Mouse (Mus musculus) myocyte (in vitro differentiated cells): ENCODE results near the gene Tmem191c. TPM values are rescaled to one million over a fixed set of nuclear protein-coding genes. Genes with fewer than 3 reads are reported as not detected.

ENCODE experiments used
- H3K27me3 ChIP-seq: one replicate; pipeline ENCODE4 v1.6.1; 2011; ENCODE audit not compliant: control insufficient read depth, insufficient read depth, insufficient read length
- H3K36me3 ChIP-seq: one replicate; pipeline ENCODE4 v1.6.1; 2011; ENCODE audit not compliant: control insufficient read depth, insufficient read depth
- H3K4me2 ChIP-seq: one replicate; pipeline ENCODE4 v1.6.1; 2011; ENCODE audit warnings: low read depth, control low read depth
- H3K4me3 ChIP-seq: one replicate; pipeline ENCODE4 v1.5.1; 2011; ENCODE audit warnings: mild to moderate bottlenecking, control low read depth, moderate library complexity
- H3K79me2 ChIP-seq: one replicate; pipeline ENCODE4 v1.6.1; 2011; ENCODE audit not compliant: control insufficient read depth, insufficient read depth
- H3ac ChIP-seq: one replicate; pipeline ENCODE4 v1.6.1; 2011; ENCODE audit not compliant: control insufficient read depth, insufficient read length
- CEBPB ChIP-seq: IDR thresholded peaks from 2 replicates; pipeline ENCODE4 v1.6.1; 2011; ENCODE audit warnings: mild to moderate bottlenecking, moderate library complexity; ENCODE audit not compliant: poor library complexity, insufficient read depth, severe bottlenecking
- E2F4 ChIP-seq: IDR thresholded peaks from one replicate; pipeline ENCODE4 v1.6.1; 2011; ENCODE audit warnings: mild to moderate bottlenecking, control low read depth, moderate library complexity; ENCODE audit not compliant: insufficient read depth
- MAX ChIP-seq: IDR thresholded peaks from one replicate; pipeline ENCODE4 v1.6.1; 2011; ENCODE audit warnings: low read depth, mild to moderate bottlenecking, control low read depth
- MYOD1 ChIP-seq, 3 experiments: IDR thresholded peaks; one replicate each; pipeline ENCODE4 v1.6.1; 2011; ENCODE audit warnings: control low read depth in 2 of 3, low read depth in 2 of 3, mild to moderate bottlenecking in 2 of 3, moderate library complexity in 1 of 3; ENCODE audit not compliant: insufficient read length in 2 of 3, control insufficient read depth in 1 of 3
- MYOG ChIP-seq, 3 experiments: IDR thresholded peaks; one replicate each; pipeline ENCODE4 v1.6.1; 2011; ENCODE audit warnings: control low read depth in 2 of 3, low read depth in 2 of 3, mild to moderate bottlenecking in 2 of 3; ENCODE audit not compliant: insufficient read length in 2 of 3, control insufficient read depth in 1 of 3, insufficient read depth in 1 of 3
- POLR2A ChIP-seq: IDR thresholded peaks from one replicate; pipeline ENCODE4 v1.6.1; 2011; ENCODE audit warnings: low read depth, mild to moderate bottlenecking, control low read depth, moderate library complexity; ENCODE audit not compliant: insufficient read length
- POLR2AphosphoS2 ChIP-seq: IDR thresholded peaks from one replicate; pipeline ENCODE4 v1.6.1; 2011; ENCODE audit warnings: low read depth, control low read depth; ENCODE audit not compliant: insufficient read length
- REST ChIP-seq: IDR thresholded peaks from one replicate; pipeline ENCODE4 v1.6.1; 2011; ENCODE audit warnings: mild to moderate bottlenecking, control low read depth, moderate library complexity; ENCODE audit not compliant: insufficient read depth, insufficient read length
- SRF ChIP-seq: IDR thresholded peaks from one replicate; pipeline ENCODE4 v1.6.1; 2011; ENCODE audit warnings: low read depth; ENCODE audit not compliant: control insufficient read depth, insufficient read length
- TCF12 ChIP-seq: IDR thresholded peaks from one replicate; pipeline ENCODE4 v1.6.1; 2011; ENCODE audit warnings: mild to moderate bottlenecking, control low read depth; ENCODE audit not compliant: poor library complexity, insufficient read depth, severe bottlenecking
- TCF3 ChIP-seq: IDR thresholded peaks from one replicate; pipeline ENCODE4 v1.6.1; 2011; ENCODE audit warnings: low read depth, control low read depth; ENCODE audit not compliant: insufficient read length
- USF1 ChIP-seq: IDR thresholded peaks from one replicate; pipeline ENCODE4 v1.6.1; 2011; ENCODE audit warnings: low read depth, mild to moderate bottlenecking, control low read depth, moderate library complexity
- polyA plus RNA-seq: library from polyadenylated mRNA; unstranded; fragments of >200 nt; fragmentation: generic; extraction: Trizol; gene quantifications from one replicate; pipeline ENCODE4 v1.2.1, GENCODE M21; 2012; ENCODE audit warnings: missing spikeins

The Tmem191c gene
- polyA plus RNA-seq, 1 experiment: 2.7 TPM

DNA sequence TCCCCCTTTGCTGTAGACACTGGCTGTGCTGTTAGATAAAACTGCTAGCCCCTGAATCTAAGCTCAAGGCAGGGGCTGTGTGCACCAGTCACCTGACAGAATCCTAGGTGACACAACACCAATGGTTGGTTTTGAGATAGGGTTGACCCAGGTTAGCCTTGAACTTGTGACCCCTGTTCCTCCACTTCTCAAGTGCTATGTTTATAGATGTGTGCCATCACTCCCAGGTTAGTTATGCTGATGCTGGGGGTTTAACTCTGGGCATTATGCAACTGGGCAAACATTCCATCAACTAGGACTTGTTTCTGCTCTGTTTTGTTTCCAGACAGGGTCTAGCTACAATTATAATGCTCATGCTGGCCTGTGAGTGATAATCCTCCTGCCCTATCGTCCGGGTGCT is 11.2 kb downstream of the Tmem191c start:
- Histone ChIP-seq H3K36me3 (peaks cover 16% of the 10 kb centered on the region), H3K27me3 (no peaks in the 10 kb centered on the region), H3K4me2 (no peak overlapping the region), H3K79me2 (no peaks in the 10 kb centered on the region), H3ac (no peak overlapping the region), H3K4me3 (no peak overlapping the region)
- no peak for TF ChIP-seq POLR2AphosphoS2
- no peak for TF ChIP-seq USF1
- no peak for TF ChIP-seq CEBPB
- TF ChIP-seq MYOG (IDR thresholded peaks at IDR 0.05; ENCODE audit: control insufficient read depth in 1 of 3, insufficient read depth in 1 of 3, insufficient read length in 2 of 3, low read depth in 2 of 3): no peak
- TF ChIP-seq TCF3: no peak
- no peak for TF ChIP-seq REST
- no peak for TF ChIP-seq POLR2A
- TF ChIP-seq MYOD1 (IDR thresholded peaks at IDR 0.05; ENCODE audit: control insufficient read depth in 1 of 3, insufficient read length in 2 of 3, low read depth in 2 of 3): no peak
- no peak for TF ChIP-seq SRF
- TF ChIP-seq MAX: no peak
- no peak for TF ChIP-seq TCF12
- TF ChIP-seq E2F4: no peak

DNA sequence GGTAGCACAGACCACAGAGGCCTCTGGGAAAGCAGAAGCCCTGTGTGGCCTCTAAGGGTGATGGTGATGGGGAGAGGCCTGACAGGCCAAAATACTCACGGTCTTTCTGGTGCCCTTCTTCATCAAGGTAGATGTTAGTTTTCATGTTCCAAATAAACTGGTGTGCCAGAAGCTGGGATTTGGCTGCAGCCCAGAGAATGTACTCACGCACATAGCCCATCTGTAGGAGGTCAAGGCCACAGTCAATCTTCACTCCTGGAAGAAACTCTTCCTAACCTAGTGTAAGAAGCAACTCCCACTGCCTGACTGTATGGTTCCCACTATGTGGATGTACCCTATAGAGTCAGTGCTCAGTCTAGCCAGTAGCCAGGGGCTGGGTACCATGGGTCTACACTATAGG is 15.1 kb downstream of the Tmem191c start:
- Histone ChIP-seq H3K79me2 (no peaks in the 10 kb centered on the region), H3K36me3 (peaks cover 17% of the 10 kb centered on the region), H3K4me2 (no peak overlapping the region), H3ac (no peak overlapping the region), H3K27me3 (no peaks in the 10 kb centered on the region), H3K4me3 (no peak overlapping the region)
- TF ChIP-seq USF1 (no peak), MYOG (IDR thresholded peaks at IDR 0.05; ENCODE audit: control insufficient read depth in 1 of 3, insufficient read depth in 1 of 3, insufficient read length in 2 of 3, low read depth in 2 of 3) (no peak), E2F4 (no peak), TCF3 (no peak), CEBPB (no peak), POLR2A (no peak), POLR2AphosphoS2 (no peak), MYOD1 (IDR thresholded peaks at IDR 0.05; ENCODE audit: control insufficient read depth in 1 of 3, insufficient read length in 2 of 3, low read depth in 2 of 3) (no peak), SRF (no peak), MAX (no peak), REST (no peak), TCF12 (no peak)

DNA sequence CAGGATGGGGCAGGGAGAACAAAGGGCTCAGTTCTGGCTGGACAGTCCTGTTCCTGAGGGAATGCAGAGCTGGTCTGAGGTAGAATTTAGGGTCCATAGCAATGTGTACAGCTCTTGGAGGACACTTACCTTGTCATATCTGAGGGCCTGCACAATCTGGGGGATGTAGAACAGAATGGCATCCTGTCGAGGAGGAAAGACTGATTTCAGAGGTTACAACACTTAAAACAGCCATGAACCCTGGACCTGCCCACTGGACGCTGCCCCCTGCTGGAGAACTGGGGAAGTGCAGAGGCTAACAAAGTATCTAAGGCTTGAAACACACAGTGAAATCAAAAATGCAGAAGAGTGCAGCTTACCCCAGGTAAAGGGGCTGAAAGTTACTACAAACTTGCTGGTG is 16.9 kb downstream of the Tmem191c start:
- H3K4me3 ChIP-seq: no peak overlapping the region
- peaks cover 17% of the 10 kb centered on the region for H3K36me3 ChIP-seq
- H3K79me2 ChIP-seq: no peaks in the 10 kb centered on the region
- H3ac ChIP-seq: no peak overlapping the region
- H3K27me3 ChIP-seq: no peaks in the 10 kb centered on the region
- H3K4me2 ChIP-seq: no peak overlapping the region
- TF ChIP-seq POLR2A: no peak

DNA sequence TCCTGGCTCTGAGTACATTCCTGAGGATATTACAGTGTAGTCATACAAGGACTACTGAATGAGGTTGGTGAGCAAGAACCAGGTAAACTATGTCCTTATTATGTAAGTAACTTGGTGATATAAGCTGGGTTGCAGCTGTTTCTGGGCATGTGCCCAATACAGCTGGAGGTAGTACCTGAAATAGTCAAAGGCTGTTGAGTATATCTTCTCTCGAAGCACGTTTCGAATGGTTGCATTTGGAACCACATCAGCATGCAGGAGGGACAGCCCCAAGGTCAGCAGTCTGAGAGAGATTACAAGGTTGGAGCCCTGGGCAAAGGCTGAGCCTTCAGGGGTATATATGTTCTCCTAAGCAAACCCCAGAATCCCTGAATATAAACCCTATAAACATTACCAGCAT is 24.9 kb downstream of the Tmem191c start:
- Histone ChIP-seq H3K4me3 (no peak overlapping the region), H3K4me2 (no peak overlapping the region), H3ac (no peak overlapping the region), H3K36me3 (peaks cover 21% of the 10 kb centered on the region), H3K79me2 (no peaks in the 10 kb centered on the region), H3K27me3 (no peaks in the 10 kb centered on the region)
- TF ChIP-seq POLR2AphosphoS2 (no peak), MYOD1 (IDR thresholded peaks at IDR 0.05; ENCODE audit: control insufficient read depth in 1 of 3, insufficient read length in 2 of 3, low read depth in 2 of 3) (no peak), MAX (no peak)

DNA sequence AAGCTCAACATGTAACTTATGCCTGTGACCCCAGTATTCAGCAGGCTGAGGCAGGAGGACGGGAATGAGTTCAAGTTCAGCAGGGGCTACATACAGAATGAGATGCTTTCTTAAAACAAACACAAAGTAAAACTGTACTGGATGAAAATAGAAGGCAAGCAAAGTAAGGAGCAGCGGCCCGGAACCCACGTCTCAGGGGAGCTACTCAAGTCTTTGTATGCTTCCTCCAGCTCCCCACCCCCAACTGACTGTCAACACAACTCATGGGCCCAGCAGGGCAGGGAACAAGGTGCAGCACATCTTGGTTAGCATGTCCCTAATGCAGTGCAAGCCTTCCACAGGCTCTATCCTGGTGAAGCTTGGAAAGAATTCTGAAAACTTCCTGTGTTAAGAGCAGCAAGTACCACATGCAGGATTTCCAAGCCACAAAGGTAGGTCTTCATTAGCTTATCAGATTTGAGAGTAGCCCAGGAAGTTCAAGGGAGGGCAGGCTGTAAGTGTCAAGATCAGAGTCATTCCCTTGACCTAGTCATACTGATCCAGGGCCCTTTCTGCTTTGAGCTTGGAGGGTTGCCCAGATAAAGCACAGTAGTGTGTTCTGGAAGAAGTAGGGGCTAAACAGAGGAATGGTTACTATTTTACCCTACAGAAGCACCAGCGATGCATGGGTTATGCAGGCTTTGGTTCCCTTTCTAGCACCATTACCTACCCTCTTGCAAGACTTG is 27.8 kb downstream of the Tmem191c start:
- Histone ChIP-seq H3K27me3 (no peaks in the 10 kb centered on the region), H3K4me3 (no peak overlapping the region), H3K79me2 (no peaks in the 10 kb centered on the region), H3K36me3 (peaks cover 24% of the 10 kb centered on the region), H3ac (no peak overlapping the region), H3K4me2 (no peak overlapping the region)
- TF ChIP-seq REST: no peak
- TF ChIP-seq MYOG (IDR thresholded peaks at IDR 0.05; ENCODE audit: control insufficient read depth in 1 of 3, insufficient read depth in 1 of 3, insufficient read length in 2 of 3, low read depth in 2 of 3): no peak
- no peak for TF ChIP-seq POLR2A
- no peak for TF ChIP-seq MAX
- no peak for TF ChIP-seq CEBPB
- no peak for TF ChIP-seq SRF
- no peak for TF ChIP-seq MYOD1 (IDR thresholded peaks at IDR 0.05; ENCODE audit: control insufficient read depth in 1 of 3, insufficient read length in 2 of 3, low read depth in 2 of 3)
- TF ChIP-seq TCF3: no peak
- no peak for TF ChIP-seq POLR2AphosphoS2
- no peak for TF ChIP-seq E2F4
- TF ChIP-seq USF1: no peak
- no peak for TF ChIP-seq TCF12
